Mouse (Mus musculus) left cerebral cortex, adult 11 months (tissue): Measurements from ENCODE around the gene Srrm4.
A peak's percentile ranks its signal among the peaks of the same experiment; 100 is the strongest.

Source experiments
- DNase-seq: peaks from one replicate; pipeline ENCODE4 v3.0.0; 2022; ENCODE audit warnings: low spot score

The Srrm4 gene

DNA sequence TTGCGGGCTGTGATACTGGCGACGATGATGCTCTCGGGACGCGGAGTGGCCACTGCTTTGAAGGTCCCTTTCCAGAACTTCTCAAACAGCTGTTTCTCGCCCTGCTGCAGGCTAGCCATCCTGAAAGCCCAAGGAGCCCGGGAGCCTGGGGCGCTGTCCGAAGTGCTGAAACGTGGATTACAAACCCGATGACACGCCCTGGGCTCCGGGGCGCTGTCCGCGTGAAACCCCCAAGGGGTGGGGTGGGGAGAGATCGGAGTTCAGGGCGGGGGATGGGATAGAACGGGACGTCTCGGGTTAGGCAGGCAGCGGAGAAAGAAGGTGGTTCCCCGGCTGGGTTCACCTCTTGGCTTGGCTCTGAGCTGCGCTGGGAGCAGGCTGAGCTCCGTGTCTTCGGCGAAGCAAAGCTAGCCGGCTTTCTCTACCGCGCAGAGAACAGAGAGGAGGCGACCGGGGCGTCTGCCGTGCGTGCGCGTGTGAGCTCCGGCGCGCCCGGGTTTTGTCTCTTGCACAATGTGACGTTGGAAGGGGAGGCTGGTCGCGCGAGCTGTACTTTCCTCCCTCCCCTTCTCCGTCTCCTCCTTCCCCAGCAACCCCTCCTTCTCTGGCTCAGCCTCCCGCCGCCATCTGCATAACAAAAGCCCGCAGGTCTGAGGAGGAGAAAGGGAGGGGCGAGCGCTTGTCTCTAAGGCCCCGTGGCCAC is at the start of gene Srrm4:
Srrm4 (minus strand) TSS at position 472 of the 703 bp plus-strand sequence.
- peak; percentile 82 for DNase-seq

DNA sequence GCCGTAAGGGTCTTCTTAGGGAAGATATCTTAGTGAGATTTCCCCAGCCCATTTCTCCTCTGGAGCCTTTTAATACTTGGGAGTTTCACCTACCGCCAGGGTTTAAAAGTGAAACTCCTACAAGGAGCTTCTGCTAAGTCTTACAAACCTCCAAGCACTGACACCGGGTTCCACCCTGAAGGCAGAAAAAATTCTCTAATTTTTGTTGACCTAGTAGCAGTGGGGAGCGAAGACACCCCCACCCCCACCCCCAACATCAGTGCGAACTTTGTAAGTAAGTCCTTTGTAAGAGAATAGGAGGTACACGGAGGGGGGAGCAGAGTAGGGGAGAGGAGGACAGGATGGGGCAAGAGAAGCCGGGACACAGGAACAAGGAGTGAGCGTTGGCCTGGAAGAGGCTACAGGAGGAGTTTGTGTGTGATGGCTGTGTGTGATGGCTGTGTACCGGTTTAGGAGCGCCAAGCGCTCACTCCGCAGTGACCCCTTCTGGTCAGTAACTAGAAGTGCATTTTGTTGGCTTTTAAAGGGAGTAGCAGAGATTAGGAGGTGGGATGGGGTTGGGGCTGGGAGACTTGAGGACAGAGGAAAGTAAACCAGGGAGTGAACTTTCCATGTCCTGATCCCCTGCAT is 1.3 kb upstream of the Srrm4 start:
- DNase-seq, result no peak

DNA sequence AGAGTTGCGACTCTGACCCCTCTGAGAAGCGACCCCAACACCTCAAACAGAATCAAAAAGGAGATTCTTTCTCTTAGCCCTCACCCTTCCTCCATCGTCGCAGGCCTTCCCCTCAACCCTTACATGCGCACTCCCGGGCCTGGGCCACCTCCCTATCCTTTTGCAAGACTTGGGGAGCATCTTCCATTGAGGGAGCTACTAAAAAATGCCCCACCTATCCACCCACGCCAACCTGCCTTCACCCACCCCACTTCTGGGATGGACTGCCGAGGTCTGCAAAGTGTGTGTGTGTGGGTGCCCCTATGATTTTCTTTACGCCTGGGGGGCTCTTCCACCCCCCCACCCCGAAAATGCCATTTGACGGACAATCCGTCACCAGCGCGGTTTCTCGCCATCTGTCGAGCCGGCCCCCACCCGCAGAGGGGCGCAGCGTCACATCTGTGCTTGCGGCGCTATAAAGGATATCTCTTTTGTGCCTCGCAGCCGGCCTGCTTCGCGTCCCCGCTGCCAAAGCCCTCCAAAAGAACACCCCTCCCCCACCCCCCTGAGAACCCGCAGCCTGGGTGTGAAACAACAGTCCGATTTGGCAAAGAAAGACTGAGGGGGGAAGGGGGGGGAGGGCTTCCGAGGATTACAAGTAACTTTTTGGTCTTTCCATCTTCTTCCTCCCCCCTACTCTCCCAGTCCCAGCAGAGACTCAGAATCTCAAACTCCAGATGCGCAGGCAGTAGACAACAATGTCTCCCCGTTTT is 608 bp upstream of the Srrm4 start:
- no peak for DNase-seq

DNA sequence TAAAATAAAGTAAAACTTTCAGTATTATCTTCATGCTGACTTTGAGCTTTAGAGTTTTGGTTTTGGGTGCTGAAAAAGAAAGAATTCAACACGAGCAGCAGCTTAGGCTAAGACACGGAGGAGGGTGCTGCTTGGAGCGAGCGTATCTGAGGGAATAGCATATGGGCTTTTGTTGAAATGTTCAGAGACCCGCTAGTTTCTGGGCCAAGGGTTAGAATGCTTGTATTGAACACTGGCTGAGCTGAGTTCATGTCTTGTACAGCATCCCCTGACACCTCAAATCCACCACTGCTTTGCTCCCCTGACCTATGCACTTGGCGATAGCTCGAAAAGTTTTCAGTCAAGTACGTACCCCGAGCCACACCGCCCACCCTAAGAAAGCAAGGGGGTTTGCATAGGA is 919 bp downstream of the Srrm4 start:
- no peak for DNase-seq

DNA sequence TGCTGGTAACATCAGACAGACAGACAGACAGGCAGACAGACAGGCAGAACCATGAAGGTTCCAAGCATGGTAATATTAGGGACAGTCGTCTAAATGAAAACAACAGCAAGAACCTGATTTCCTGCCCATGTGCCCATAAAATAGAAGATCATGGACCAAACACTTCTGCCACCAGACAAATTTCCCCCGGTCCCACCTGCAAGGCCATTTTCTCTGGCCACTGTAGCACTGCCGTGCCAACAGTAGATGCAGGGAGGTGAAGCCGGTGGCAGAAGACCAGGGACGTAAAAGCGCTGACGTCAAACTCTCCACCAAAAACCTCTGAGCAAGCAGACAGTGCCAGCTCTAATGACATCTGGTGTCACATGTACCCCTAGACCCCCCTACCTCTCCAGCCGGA is 2.0 kb downstream of the Srrm4 start:
- no peak for DNase-seq

DNA sequence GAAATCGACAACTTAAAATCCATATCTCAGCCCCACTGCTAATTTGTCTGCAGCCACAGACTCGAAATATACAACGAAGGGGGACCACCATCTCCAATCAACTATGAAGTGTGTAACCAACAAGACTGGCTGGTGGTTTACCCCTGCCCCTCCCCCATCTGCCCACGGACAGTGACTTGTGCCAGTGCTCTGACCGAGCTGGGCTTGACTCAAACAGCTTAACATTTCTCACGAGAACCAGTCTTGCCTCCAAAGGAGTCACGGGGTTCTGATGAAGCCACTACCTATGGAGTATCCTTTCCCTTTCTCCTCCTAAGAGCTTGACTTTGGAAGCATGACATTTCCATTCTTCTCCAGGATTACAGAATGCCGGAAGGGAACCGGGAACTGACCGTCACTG is 2.8 kb downstream of the Srrm4 start:
- DNase-seq, result no peak

DNA sequence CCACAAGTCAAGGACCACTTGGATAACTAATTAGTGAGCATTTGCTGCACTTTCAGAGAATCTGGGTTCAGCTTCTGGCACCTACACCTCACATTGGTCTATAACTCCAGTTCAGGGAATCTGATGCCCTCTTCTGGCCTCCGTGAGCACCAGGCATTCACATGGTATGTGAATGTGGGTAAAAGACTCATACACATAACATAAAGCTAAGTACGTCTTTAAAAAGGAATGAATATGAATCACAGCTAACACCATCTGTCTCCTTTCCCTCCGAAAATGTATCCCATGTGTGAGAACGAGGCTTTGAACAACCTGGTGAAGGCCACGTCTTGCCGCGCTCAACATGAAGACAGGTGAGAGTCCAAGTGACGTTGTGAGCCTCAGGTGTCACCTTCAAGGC is 12.1 kb downstream of the Srrm4 start:
- DNase-seq, result no peak

DNA sequence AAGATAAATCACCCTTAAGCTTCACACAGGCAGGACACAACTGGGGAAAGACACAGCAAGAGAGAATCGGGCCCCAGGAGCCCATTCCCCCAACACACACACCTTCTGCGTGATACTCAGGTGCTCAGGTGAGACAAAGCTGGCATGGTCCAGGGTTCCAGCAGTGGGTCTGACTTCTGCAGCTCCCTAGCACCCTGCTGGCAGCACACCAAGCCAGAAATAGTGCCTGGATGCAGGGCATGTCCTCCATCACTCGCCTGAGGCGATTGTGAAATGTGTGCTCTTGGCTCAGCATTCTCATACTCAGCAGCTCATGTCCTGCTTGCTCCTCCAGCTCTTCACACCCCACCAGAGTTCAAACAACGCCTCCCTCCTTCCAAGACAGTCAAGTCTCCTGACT is 14.5 kb downstream of the Srrm4 start:
- DNase-seq, result no peak

DNA sequence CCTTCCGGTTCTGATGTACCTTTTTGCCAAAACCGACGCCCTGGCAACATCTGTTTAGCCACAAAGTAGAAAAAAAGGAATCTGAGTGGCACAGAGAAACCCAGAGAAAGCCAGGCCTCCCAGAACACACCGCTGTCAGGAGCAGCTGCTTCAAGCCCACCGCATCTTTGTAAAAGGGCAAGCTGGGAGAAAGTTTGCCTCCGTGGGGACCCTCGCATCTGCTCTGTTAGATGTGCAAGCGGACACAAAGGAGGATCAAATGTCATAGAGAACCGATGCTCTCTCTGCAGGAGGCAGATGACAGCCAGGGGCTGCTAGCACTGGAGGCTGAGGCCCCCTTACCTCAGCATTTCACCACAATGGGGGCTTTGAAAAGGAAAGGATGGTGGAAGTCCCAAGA is 18.3 kb downstream of the Srrm4 start:
- no peak for DNase-seq

DNA sequence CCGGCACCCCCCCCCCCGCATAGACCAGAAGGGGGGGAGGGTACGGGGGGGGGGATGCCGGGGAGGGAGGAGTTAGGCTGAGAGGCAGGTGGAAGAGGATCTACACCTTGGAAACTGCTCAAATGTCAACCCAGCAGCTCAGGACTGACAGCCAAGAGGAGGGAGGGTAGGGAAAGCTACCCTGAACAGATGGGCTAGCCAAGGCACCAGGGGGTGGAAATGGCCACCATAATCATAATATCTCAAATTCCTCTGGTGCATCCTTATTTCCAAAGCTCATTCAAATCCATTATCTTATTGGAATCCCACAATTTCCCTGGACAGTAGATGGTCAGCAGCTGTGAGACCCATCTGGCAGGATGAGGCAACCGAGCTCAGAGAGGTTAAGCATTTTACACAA is 19.7 kb downstream of the Srrm4 start:
- DNase-seq, result no peak

DNA sequence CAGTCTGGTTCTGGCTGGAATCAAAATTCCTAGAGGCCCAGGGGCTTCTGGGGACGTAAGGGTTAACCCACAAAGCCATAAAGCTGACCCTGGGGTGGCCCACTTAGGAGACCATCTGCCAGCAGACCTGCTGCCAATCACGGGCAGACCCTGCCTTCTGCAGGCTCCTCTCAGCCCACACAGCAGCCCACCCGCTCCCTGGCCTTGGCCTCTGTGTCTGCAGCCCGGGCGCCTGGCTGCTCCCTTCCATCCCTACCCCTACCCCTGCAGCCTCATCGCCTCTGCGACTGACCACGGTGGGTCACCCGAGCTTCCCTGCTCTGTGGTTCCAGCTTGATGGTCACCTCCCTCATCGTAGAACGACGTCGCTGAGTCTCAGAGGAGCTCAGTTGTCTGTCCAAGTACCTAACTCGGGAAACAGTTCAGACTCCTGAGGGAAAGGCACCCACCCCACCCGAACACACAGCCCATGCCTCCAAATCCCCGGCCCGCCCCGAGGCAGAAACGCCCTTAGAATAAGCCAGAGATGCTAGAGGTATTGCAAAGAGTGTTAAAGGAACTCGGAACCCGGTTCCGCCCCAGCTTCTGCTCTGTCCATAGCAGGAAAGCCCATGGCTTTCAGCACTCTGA is 20.3 kb downstream of the Srrm4 start:
- DNase-seq, result no peak

DNA sequence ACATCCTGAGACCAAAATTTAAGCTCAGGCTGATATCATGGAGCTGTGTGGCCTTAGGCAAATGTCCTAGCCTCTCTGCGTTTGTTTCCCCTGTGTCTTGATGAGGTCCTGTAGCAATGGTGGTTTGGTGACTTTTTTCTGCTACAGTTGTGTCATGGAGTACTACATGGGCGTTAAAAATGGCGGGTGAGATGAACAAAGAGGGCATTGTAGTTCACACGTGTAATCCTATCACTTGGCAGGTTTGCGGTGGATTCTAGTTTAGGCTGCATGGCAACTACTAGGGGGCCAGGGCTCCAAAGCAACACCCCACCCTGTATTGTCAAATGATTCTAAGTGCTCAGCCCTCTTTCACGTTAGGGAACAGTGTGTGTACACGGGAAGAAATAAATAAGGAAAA is 21.1 kb downstream of the Srrm4 start:
- no peak for DNase-seq

DNA sequence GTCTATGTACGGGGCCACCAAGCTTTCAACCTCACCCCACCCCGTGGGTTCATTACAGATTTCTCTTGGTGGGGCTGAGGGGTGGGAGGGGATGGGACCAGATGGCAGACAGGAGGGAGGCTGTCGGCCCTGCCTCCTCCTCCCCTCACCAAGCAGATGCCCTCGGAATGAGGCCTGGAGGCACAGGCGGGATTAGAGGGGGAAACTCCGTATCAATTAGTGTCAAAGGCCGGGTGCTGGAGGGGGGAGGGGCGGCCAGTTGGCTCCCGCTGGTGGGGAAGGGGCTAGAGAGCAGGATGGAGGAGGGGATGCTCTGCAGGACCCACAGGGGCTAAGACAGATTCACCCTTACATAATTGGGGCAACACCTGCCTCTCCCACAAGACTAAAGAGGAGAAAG is 22.0 kb downstream of the Srrm4 start:
- DNase-seq, result no peak

DNA sequence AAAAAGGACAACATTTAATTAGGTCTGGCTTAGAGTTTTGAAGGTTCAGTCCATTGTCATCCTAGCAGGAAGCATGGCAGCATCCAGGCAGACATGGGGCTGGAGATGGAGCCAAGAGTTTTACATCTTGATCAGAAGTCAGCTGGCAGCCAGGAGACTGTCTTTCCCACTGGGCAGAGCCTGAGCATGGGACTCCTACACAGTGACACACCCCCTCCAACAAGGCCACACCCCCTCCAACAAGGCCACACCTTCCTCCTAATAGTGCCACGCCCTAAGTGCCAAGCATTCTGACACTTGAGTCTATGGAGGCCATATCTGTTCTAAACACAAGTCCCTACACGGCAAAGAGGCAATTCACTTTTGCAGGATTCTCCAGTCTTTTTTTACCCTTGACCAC is 23.6 kb downstream of the Srrm4 start:
- no peak for DNase-seq

DNA sequence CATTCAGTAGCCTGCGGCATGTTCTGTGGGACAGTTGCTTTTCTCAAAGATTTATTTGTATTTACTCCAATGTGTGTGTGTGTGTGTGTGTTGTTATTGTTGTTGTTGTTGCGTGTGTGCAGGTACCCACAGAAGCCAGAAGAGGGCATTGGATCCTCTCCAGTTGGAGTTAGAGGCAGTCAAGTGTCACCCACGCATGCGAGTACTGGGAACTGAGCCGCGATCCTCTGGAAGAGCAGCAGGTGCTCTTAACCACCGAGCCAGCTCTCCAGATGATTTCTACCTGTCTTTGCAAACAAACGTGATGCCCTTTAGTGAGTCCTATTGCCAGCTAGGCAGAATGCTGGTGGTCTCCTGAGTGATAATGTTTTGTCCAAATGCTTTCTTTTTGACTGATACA is 24.3 kb downstream of the Srrm4 start:
- no peak for DNase-seq

DNA sequence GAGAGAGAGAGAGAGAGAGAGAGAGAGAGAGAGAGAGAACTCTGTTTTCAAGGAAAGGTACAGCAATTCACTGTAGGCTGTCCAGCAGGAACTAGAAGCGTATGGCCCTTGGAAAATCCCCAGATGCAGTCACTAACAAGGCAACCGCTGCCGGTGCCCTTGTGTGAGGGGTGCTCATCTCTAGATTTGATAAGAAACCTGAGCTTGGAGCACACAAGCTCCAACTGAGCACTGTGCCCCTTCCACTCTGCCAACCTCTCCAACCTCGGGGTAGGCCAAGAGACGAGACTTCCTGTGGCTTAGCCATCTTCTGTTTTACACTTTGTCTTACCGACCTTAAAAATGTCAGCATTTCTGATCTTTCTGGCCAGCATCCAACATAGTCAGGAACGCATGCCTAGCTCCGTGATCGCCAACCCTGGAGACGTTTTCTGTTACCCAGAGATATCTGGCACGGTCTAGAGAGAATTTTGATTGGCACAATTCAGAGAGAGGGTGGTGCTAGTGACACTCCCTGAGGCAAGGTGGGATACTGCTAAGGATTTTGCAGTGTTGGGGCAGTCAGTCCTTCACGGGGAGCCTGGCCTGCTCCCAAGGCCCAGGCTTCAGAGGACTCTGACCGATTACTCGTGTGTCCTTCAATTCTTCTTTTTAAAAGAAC is 25.1 kb downstream of the Srrm4 start:
- no peak for DNase-seq

DNA sequence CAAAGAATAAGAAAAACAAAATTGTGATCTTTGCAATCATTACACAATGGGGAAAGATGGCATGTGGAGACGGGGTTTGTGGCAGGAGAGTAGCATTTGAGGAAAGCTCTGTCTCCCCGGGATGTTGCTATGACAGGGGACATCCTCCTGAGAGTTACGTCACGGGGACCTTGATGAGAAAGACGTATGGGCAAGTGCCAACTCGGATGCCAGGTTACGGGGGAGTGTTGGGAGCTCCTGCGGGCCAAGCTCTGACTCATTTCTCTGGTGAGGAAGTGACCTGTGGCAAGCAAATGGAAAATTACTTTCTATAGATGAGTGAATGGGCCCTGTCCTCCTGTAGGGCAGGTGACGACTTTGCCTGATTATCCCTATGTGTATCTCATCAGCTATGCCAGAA is 26.0 kb downstream of the Srrm4 start:
- DNase-seq, result no peak

DNA sequence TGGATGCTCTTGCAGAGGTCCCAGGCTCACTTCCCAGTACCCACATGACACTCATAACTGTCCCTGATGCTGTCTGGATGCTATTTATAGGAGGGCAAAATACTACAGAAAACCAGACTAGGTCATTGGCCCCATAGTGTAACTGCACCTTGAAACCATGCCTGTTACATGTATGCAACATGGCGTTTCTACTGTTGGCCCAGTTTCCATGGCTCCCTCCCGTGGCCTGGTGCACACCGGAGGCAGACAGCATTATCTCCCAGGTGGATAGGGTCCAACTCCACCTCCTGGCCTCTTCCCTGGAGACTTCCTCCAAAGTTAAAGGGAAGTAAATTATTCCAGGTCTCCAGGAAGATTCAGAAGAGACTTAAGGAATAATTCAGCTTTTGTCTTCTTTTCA is 27.2 kb downstream of the Srrm4 start:
- no peak for DNase-seq

DNA sequence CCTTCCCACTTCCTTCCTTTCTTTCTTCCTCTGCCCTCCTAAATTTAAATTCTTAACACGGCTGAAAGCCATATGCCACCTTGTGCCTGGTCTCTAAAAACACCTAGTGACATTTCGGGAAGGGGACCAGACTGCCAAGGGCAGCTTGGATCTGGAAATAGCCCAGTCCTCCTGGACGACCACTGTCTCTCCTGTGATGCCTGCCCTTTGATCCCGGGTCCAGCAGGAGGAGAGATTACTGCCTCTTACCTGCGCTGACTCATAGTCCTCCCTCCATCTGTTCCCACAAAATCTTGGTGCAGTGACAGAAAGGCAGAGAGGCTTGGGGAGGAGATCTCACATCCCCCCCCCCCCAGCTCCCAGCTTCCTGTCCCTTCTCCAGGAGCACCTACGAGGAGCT is 27.9 kb downstream of the Srrm4 start:
- no peak for DNase-seq

DNA sequence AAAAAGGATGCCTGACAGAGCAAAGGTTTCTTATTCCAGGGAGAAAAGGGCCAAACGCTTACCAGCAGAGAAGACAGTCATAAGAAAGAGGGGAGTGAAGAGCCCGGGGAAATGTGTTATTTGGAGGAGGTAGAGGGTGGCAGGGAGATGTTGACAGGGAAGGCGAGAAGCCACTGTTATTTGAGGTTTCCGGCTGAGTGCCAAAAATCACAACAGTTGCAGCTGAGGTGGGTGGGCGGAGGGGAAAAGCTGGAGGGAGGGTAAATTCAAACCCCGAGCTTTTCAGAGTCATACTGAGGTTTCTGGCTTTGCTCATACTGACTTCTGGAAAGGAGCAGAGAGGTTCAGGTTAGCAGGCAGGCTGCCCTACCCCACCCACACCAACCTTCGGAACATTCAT is 32.5 kb downstream of the Srrm4 start:
- DNase-seq, result peak; percentile 32

DNA sequence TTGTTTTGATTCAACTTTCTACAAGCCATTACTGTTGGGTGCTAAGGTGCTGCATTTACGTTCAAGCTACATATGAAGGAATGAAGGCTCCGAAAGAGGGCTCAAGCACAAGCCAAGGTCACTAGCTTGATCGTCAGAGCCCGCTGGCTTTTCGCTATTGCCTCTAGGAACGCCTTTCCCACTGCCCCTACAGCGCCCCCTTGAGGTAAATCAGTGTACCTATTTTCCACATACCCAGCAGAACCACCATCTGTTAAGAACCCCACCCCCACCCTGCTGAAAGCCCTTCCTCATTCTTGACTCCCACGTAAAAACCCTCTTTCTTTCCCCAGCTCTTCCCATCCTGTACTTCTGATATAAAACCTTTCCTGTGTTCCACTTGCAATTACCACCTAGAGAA is 35.0 kb downstream of the Srrm4 start:
- DNase-seq, result no peak

DNA sequence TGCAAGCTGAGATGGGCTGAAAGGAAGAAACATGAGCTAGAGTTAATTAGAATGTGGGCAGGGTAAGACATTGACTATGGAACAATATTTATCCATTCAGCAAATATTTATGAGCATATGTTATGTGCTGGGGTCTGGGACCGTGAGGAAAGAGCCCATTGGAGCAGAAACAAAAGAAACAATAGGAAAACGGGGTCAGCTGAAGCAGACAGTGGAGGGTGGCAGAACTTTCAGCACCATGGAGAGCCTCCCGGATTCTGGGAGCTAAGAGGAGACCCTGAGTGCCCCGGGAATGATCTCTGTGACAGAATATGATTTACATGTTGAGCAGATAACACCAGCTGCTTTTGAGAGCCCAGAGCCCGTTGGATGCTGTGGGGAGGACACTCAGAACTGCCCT is 37.7 kb downstream of the Srrm4 start:
- DNase-seq, result no peak

DNA sequence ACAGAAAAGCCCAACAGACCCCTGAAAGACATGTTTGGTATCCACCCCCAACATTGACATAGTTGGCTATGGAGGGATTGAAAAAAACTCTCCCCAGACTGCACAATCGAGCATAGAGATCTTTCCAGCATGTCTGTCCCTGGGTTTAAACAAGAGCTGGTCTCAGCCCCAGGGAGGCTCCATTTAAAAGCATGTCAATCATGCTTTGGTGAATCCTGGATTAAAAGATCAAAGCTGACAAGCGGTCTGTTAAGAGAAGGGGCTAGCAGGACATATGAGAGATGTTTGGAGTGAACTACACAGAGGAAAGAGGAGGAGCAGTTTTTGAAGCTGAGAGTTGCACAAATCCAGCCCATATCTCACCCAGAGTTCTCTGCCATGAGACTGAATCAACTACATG is 38.5 kb downstream of the Srrm4 start:
- DNase-seq, result no peak
